Mouse (Mus musculus) heart, embryonic 16.5 days (tissue): Measurements from ENCODE around the gene Avil. TPM values are rescaled to one million over a fixed set of nuclear protein-coding genes. Genes with fewer than 3 reads are reported as not detected.
A peak's percentile ranks its signal among the peaks of the same experiment; 100 is the strongest.

Experiments used
- ATAC-seq: fragments of 200-750 bp; cut with Nextera tagmentation; replicated peaks from 2 replicates; pipeline ENCODE4 v1.8.0; 2017; ENCODE audit warnings: moderate number of reproducible peaks; ENCODE audit not compliant: insufficient read depth, low FRiP score; ENCODE audit errors: extremely low read depth
- H3K27ac ChIP-seq: fragments of 300-500 bp; sonication (generic); 2 replicates; pipeline ENCODE4 v1.5.1; 2014; ENCODE audit warnings: mild to moderate bottlenecking, low read length, control low read depth, moderate library complexity
- H3K27me3 ChIP-seq: fragments of 300-500 bp; sonication (generic); 2 replicates; pipeline ENCODE4 v1.6.1; 2014; ENCODE audit warnings: low read length, mixed read lengths; ENCODE audit not compliant: control insufficient read depth, insufficient read depth
- H3K36me3 ChIP-seq: fragments of 300-500 bp; sonication (generic); 2 replicates; pipeline ENCODE4 v1.6.1; 2014; ENCODE audit not compliant: control insufficient read depth, insufficient read depth
- H3K4me1 ChIP-seq: fragments of 300-500 bp; sonication (generic); 2 replicates; pipeline ENCODE4 v1.6.1; 2014; ENCODE audit warnings: low read length, mixed read lengths; ENCODE audit not compliant: control insufficient read depth, insufficient read depth
- H3K4me2 ChIP-seq: fragments of 300-500 bp; sonication (generic); 2 replicates; pipeline ENCODE4 v1.6.1; 2014; ENCODE audit warnings: low read depth, mild to moderate bottlenecking, control low read depth, low read length
- H3K4me3 ChIP-seq: fragments of 300-500 bp; sonication (generic); 2 replicates; pipeline ENCODE4 v1.5.1; 2014; ENCODE audit warnings: mild to moderate bottlenecking, control low read depth, low read length
- H3K9ac ChIP-seq: fragments of 300-500 bp; sonication (generic); 2 replicates; pipeline ENCODE4 v1.6.1; 2014; ENCODE audit warnings: low read length, control low read depth
- H3K9me3 ChIP-seq: fragments of 300-500 bp; sonication (generic); replicated peaks from 2 replicates; pipeline ENCODE4 v1.6.1; 2016; ENCODE audit warnings: low read length; ENCODE audit not compliant: control insufficient read depth
- whole genome bisulfite sequencing: fragments of 180-500 bp; shearing (Covaris S2); extraction: QIAGEN DNeasy Blood & Tissue Kit; methylation state at CpG from one replicate; pipeline ENCODE4 v1.1.7; 2014; 5-methylcytosine and 5-hydroxymethylcytosine counted together
- microRNA counts: library from miRNA; unstranded; fragments of <30 nt; microRNA quantifications from one replicate; lab custom pipeline; 2016
- microRNA-seq: library from miRNA; unstranded; fragments of <30 nt; microRNA quantifications from one replicate; pipeline ENCODE4, GENCODE M21; 2017
- polyA plus RNA-seq: library from polyadenylated mRNA; unstranded; fragments of >200 nt; fragmentation: Nextera tagmentation; extraction: Ambion mirVana; gene quantifications from 2 replicates; pipeline ENCODE4 v1.2.1, GENCODE M21; 2015

Gene Avil
- polyA plus RNA-seq, 1 experiment from 2014 or later, result 0.84 TPM

- H3K27ac ChIP-seq, result no peak overlapping the region
These were observed 65.5 kb downstream of the Avil start for GRCm38 (mm10) chr10:127065981-127066380.

GRCm38 (mm10) chr10:127066519-127067018 is 66.1 kb downstream of the Avil start:
- peaks cover 38% of the 10 kb centered on the region for H3K36me3 ChIP-seq
- ATAC-seq, result no peak
- H3K27me3 ChIP-seq, result peaks cover under 1% of the 10 kb centered on the region; the same call in 1 of the 2 replicates
- H3K27ac ChIP-seq, result no peak overlapping the region
- H3K4me1 ChIP-seq, result peaks cover 26% of the 10 kb centered on the region
- 92% methylated on average over 14 of the region's 14 CpGs for WGBS
- H3K4me3 ChIP-seq, result no peak overlapping the region
- H3K9ac ChIP-seq, result no peak overlapping the region
- H3K9me3 ChIP-seq, result no peaks in the 10 kb centered on the region
- H3K4me2 ChIP-seq, result no peak overlapping the region

More at GRCm38 (mm10) chr10:127065981-127066380, 65.5 kb downstream of the Avil start:
- peaks cover 21% of the 10 kb centered on the region for H3K4me1 ChIP-seq
- no peak for ATAC-seq
- H3K4me3 ChIP-seq, result no peak overlapping the region
- H3K27me3 ChIP-seq, result peaks cover 6% of the 10 kb centered on the region
- no peak overlapping the region for H3K4me2 ChIP-seq
- H3K9ac ChIP-seq, result no peak overlapping the region
- WGBS, result 53% methylated on average over 9 of the region's 9 CpGs
- H3K36me3 ChIP-seq, result peaks cover 38% of the 10 kb centered on the region
- no peaks in the 10 kb centered on the region for H3K9me3 ChIP-seq

GRCm38 (mm10) chr10:127068360-127069038 is 68.0 kb downstream of the Avil start:
- Histone ChIP-seq H3K4me2 (peak overlapping the region; percentile 83), H3K4me3 (no peak overlapping the region), H3K27ac (no peak overlapping the region), H3K36me3 (peaks cover 38% of the 10 kb centered on the region), H3K9me3 (no peaks in the 10 kb centered on the region), H3K27me3 (no peaks in the 10 kb centered on the region), H3K4me1 (peaks cover 23% of the 10 kb centered on the region), H3K9ac (no peak overlapping the region)
- no peak for ATAC-seq
- 73% methylated on average over 9 of the region's 9 CpGs for WGBS

GRCm38 (mm10) chr10:127069281-127070189 is 69.0 kb downstream of the Avil start:
- H3K4me3 ChIP-seq, result peak overlapping the region; percentile 76
- ATAC-seq, result peak; percentile 35

More at GRCm38 (mm10) chr10:127069281-127070189, 69.0 kb downstream of the Avil start:
- Histone ChIP-seq H3K27me3 (no peaks in the 10 kb centered on the region), H3K36me3 (peaks cover 38% of the 10 kb centered on the region), H3K27ac (peak overlapping the region; percentile 88), H3K4me1 (peaks cover 21% of the 10 kb centered on the region), H3K9me3 (no peaks in the 10 kb centered on the region), H3K9ac (peak overlapping the region; percentile 80), H3K4me2 (peak overlapping the region; percentile 83)
- 7% methylated on average over 30 of the region's 30 CpGs for WGBS

MicroRNA genes within 50 kb of the gene (microRNA counts, 519-probe panel; counts per million panel counts)
- 2,479 counts per million, percentile 58 among the panel's probes with 10 or more counts for microRNA mmu-miR-26a (lab: Ali Mortazavi, UCI)
- not detected for microRNA mmu-miR-546 (lab: Ali Mortazavi, UCI)

Small RNAs within 50 kb of the gene (microRNA-seq; reads per million reads assigned to microRNA genes)
- gene Mir26a-2, result 32.6 reads per million, percentile 39 among the genes with 10 or more reads in this experiment
- gene Mir546, result 0.79 reads per million

Other genes starting within 250 kb of the Avil start
- 10.3 and 11.3 TPM in 2 replicates for gene Atp23, start 99.4 kb upstream of the Avil start, polyA plus RNA-seq
- 38.2 and 41.8 TPM in 2 replicates for gene Ctdsp2, start 22.0 kb upstream of the Avil start, polyA plus RNA-seq
- 89.3 and 93.4 TPM in 2 replicates for gene Tsfm, start 30.1 kb downstream of the Avil start, polyA plus RNA-seq
- gene Mettl1, start 40.7 kb downstream of the Avil start, polyA plus RNA-seq, result 28.3 and 30.6 TPM in 2 replicates
- gene Eef1akmt3, start 40.8 kb downstream of the Avil start, polyA plus RNA-seq, result 0.16 and 0.37 TPM in 2 replicates
- 0.08 and 0.14 TPM in 2 replicates for gene Cyp27b1, start 47.5 kb downstream of the Avil start, polyA plus RNA-seq
- 0.12 and 0.32 TPM in 2 replicates for gene March9, start 59.5 kb downstream of the Avil start, polyA plus RNA-seq
- gene Cdk4, start 62.8 kb downstream of the Avil start, polyA plus RNA-seq, result 834 and 885 TPM in 2 replicates
- 110 and 112 TPM in 2 replicates for gene Tspan31, start 69.6 kb downstream of the Avil start, polyA plus RNA-seq
- gene Agap2, start 74.6 kb downstream of the Avil start, polyA plus RNA-seq, result 0.32 and 0.42 TPM in 2 replicates
- gene Os9, start 120.4 kb downstream of the Avil start, polyA plus RNA-seq, result 55.9 and 57.5 TPM in 2 replicates
- 3.4 and 6.5 TPM in 2 replicates for gene B4galnt1, start 164.5 kb downstream of the Avil start, polyA plus RNA-seq
- 16.2 and 17.6 TPM in 2 replicates for gene Slc26a10, start 179.9 kb downstream of the Avil start, polyA plus RNA-seq
- 26.0 and 27.0 TPM in 2 replicates for gene Arhgef25, start 189.4 kb downstream of the Avil start, polyA plus RNA-seq
- gene Dtx3, start 195.0 kb downstream of the Avil start, polyA plus RNA-seq, result 69.9 and 72.5 TPM in 2 replicates
- gene Pip4k2c, start 210.9 kb downstream of the Avil start, polyA plus RNA-seq, result 26.3 and 27.2 TPM in 2 replicates